Mouse (Mus musculus) gastrocnemius, adult 18-20 months (tissue): ENCODE measurements around the gene Kcne2. TPM values are rescaled to one million over a fixed set of nuclear protein-coding genes. Genes with fewer than 3 reads are reported as not detected.

Experiments
- DNase-seq: peaks from one replicate; pipeline ENCODE4 v3.0.0; 2021; ENCODE audit warnings: low spot score
- long read RNA-seq, 2 experiments: library from polyadenylated mRNA; stranded (forward); transcript quantifications; one replicate each; pipeline ENCODE4 v2.0.0; 2021
- total RNA-seq, 2 experiments: library from RNA; stranded (reverse); gene quantifications; 2 replicates each; pipeline ENCODE4 v1.2.3; 2021

Kcne2 gene
- total RNA-seq = not detected
- long read RNA-seq, experiment 1 = 0 reads
- long read RNA-seq, experiment 2 = 0 reads

DNA sequence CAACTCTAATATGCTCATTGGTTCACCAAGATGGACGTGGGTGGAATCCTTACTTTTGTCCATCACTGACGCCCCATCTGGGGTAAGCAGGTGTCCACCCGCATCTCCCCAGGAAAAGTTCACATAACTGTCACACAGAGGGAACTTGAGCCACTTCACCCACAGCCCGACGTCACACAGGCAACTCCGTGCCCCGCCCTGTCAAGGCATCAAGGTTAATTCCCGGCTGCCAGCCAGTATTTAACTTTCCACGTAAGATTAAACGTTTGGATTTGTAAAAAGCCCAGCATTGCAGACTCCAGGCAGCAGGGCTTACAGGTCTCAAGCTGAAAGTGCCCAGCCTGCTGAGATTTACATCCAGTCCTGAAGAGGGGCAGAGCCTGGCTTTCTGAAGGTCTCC lies at the start of gene Kcne2:
Kcne2 (plus strand) TSS at position 289 of the 400 bp plus-strand sequence.
- DNase-seq = no peak

DNA sequence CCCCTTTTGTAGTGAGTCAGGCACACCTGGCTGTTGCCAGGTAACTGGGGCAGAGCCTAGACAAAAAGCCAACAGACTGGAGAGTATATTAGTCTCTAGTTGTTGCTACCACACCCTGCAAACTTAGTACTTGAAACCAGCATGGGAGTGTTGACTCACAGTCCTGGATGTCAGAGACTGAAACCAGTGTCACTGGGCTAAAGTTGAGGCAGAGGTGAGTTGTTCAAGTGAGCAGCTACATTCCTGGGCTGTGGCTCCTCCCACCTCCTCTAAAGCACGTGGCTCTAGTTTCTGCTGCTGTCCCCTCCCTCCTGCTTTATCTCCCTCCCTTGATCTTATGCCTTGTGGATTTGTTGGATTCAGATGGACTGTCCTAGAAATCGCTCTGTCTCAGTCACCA lies 46.3 kb upstream of the Kcne2 start:
- no peak for DNase-seq

DNA sequence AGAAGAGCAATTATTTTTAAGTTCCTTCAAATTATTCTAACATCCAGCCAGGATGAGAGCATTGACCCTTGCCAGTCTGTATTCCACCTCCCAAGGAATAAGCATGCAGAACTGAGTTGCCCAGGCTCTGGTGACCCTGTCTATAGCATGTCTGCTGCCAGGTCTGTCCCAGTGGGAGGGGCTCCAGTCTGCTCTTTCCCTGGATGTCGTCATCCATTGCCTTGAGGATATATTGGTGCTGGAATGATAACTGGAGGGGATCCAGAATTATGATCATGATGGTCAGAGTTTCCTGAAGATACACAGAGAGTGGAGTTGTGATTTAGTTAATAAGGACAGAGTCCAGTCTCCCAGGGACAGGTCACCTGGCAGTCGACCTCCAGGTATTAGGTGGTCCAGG lies 45.2 kb upstream of the Kcne2 start:
- DNase-seq = no peak

DNA sequence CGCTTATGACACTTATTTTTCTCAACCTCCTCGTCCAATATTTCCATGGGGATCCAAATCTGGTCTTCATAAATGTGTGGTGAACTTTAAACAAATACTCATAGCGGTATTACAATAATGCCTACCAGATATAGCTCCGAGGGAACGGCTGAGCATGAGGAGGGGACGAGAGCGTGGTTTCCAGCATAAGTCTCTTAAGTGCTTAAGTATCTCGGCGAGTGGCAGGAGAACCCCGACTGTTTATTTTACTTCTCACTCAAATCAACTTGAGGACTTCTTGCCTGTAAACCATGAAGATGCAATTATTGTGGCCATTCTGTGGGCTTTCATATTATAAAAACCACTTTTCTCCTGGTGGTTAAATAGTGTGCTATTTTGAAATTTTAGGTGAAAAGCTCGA lies 44.5 kb upstream of the Kcne2 start:
- no peak for DNase-seq

DNA sequence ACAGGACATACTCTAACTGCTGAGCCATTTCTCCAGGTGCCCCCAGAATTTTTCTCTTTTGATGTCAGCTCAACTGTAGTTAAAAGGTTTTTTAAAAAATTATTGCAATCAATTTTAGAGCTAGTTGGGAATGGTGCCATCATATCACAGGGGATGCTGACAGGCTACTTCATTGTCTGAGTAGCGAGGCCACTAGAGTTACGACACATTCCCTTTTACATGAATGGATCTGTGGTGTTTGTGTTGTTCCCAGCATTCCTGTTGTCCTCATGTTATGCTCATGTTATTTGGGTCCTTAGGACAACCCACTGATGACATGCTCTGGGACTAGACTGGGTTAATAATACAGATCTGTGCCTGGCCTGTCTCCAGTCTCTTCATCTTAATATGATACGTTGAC lies 42.5 kb upstream of the Kcne2 start:
- no peak for DNase-seq

- no peak for DNase-seq
Measured at GRCm38 (mm10) chr16:92250452-92250851, 41.7 kb upstream of the Kcne2 start.

GRCm38 (mm10) chr16:92254316-92254715 lies 37.9 kb upstream of the Kcne2 start:
- DNase-seq = no peak

GRCm38 (mm10) chr16:92267861-92268260 lies 24.3 kb upstream of the Kcne2 start:
- DNase-seq = no peak

DNA sequence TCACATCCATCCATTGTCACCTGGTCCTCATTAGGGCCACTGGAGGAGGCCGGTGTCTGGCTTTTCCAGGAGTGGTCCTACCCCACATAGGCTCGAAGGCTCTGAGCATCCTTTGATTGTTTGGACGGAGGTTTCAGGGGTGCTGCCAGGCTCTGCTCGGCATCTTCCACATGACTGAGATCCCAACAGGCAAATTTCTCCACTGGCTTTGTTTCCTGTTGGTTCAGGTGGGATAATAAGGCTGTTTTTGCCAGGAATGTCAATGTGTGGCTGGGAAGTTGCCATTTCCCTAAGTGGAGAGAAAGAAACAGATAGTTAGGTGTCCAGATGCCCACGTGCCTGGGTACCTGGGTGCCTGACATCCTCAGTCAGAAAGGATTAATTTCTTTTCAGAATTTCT lies 17.7 kb upstream of the Kcne2 start:
- no peak for DNase-seq

- peak; percentile 29 for DNase-seq
Measured at GRCm38 (mm10) chr16:92275526-92275925, 16.7 kb upstream of the Kcne2 start.

DNA sequence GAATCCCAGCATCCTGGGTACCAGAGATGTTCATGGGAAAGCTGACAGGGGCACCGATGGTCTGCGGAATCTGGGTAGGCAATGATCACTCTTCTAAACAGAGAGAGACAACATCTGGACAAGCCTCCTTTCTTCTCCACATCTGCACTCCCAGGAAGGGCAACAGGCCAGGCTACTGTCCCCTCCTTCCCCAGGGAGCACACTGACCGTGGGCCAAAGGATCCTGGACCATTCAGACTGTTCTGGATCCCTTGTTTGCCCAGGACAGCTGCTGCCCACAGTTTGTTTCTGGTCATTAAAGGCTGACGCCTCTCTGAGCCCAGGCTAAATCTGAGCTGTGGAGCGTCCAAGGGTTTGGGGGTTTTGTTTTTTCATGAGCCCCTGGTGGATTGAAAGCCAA lies 9.5 kb upstream of the Kcne2 start:
- peak; percentile 50 for DNase-seq

GRCm38 (mm10) chr16:92285068-92285467 lies 7.1 kb upstream of the Kcne2 start:
- no peak for DNase-seq

- DNase-seq = peak; percentile 86
Measured at GRCm38 (mm10) chr16:92286609-92287008, 5.6 kb upstream of the Kcne2 start.

- no peak for DNase-seq
Measured at GRCm38 (mm10) chr16:92288778-92289177, 3.4 kb upstream of the Kcne2 start.

DNA sequence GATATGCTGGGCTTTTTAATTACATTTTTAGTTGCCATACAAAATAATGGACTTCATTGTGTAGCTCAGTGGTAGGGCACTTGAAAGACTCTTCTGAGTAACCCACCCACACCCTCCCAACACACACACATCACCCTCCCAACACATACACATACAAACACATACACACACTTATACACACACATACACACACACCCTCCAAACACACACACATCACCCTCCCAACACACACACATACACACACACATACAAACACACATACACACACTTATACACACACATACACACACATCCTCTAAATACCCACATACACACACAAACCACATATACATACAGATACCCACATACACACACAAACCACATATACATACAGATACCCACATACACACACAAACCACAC lies 2.1 kb upstream of the Kcne2 start:
- DNase-seq = no peak

- DNase-seq = no peak
Measured at GRCm38 (mm10) chr16:92294267-92294970, 2.2 kb downstream of the Kcne2 start.

- no peak for DNase-seq
Measured at GRCm38 (mm10) chr16:92295328-92295727, 3.1 kb downstream of the Kcne2 start.

- peak; percentile 97 for DNase-seq
Measured at GRCm38 (mm10) chr16:92300649-92301411, 8.6 kb downstream of the Kcne2 start, which contains the start of gene Smim11. Gene Smim11, plus strand, starts transcription at chr16:92301286.

- peak; percentile 30 for DNase-seq
Measured at GRCm38 (mm10) chr16:92301412-92301806, 9.2 kb downstream of the Kcne2 start.

DNA sequence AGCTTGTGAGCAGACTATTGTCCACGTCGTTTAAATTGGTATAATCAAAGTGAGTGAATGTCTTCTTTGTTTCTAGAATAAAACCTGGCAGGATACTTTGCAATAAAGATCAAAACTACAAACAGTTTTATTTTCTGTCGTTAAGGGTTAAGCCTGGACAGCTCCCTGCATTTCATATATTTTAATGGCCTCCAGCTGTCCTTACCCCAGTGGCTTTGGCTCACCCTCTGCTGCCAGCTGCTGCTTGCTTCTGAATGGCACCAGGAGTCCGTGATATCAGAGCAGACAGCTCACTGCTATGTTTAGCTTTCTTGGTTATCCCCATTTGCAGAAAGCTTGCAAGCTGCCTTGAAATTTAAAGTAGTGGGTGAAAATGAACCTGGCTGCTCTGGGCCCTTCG lies 9.8 kb downstream of the Kcne2 start:
- DNase-seq = peak; percentile 50

DNA sequence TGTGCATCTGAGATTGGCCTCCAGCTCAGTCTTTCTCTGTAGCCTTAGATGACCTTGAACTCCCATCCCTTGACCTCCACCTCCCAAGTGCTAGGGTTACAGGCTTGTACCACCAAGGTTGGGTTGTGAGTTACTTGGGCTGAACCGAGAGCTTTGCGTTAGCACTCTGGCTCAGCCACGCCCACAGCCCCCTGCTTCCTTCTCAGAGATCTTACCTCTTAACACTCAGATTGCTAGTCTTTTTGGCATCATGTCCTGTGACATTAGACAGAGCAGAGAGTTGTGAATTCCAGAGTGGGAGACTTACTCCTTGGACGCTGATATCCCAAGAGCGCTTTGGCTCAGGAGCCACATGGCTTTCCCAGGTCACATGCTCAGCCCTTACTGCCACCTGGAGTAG lies 10.3 kb downstream of the Kcne2 start:
- no peak for DNase-seq

DNA sequence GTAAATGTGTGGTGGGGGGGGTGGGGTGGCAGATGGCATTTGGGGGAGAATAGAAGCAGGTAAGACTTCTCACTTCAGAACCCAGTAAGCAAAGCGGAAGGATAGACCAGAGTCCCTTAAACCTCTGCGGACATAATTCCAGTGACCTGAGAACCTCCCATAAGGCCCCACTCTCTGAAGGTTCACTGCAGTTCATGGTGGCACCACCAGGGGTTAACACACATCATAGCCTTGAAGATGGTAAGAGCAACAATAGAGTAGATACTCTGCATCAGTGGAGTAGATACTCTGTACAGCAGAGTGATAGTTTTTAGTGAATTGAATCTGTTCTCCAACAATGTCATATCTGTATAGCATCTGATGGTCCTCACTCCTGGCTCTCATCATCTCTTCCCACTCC lies 13.3 kb downstream of the Kcne2 start:
- DNase-seq = no peak

GRCm38 (mm10) chr16:92307947-92308346 lies 15.8 kb downstream of the Kcne2 start:
- DNase-seq = no peak
